Mouse (Mus musculus) limb, embryonic 11.5 days (tissue): Measurements from ENCODE around the gene Papss1. TPM values are rescaled to one million over a fixed set of nuclear protein-coding genes. Genes with fewer than 3 reads are reported as not detected.

Experiments used
- ATAC-seq: fragments of 200-750 bp; cut with Nextera tagmentation; 2 replicates; pipeline ENCODE4 v1.8.0; 2017; ENCODE audit warnings: low read depth; ENCODE audit not compliant: insufficient number of reproducible peaks, low FRiP score, low TSS enrichment
- DNase-seq: peaks from one replicate; pipeline ENCODE4 v3.0.0-alpha.2; 2015; ENCODE audit warnings: low spot score
- H3K27ac ChIP-seq: fragments of 300-500 bp; sonication (generic); replicated peaks from 2 replicates; pipeline ENCODE4 v1.5.1; 2014; ENCODE audit warnings: low read depth, mild to moderate bottlenecking, low read length
- H3K27me3 ChIP-seq: fragments of 300-500 bp; sonication (generic); 2 replicates; pipeline ENCODE4 v1.6.1; 2014; ENCODE audit warnings: mild to moderate bottlenecking, low read length, mixed read lengths; ENCODE audit not compliant: control insufficient read depth, insufficient read depth
- H3K36me3 ChIP-seq: fragments of 300-500 bp; sonication (generic); 2 replicates; pipeline ENCODE4 v1.6.1; 2014; ENCODE audit warnings: mild to moderate bottlenecking, low read length, moderate library complexity, mixed read lengths; ENCODE audit not compliant: control insufficient read depth, insufficient read depth
- H3K4me1 ChIP-seq: fragments of 300-500 bp; sonication (generic); 2 replicates; pipeline ENCODE4 v1.6.1; 2014; ENCODE audit warnings: low read length, mixed read lengths; ENCODE audit not compliant: control insufficient read depth, insufficient read depth
- H3K4me2 ChIP-seq: fragments of 300-500 bp; sonication (generic); 2 replicates; pipeline ENCODE4 v1.6.1; 2014; ENCODE audit warnings: low read depth, mild to moderate bottlenecking, moderate library complexity; ENCODE audit not compliant: severe bottlenecking
- H3K4me3 ChIP-seq: fragments of 300-500 bp; sonication (generic); 2 replicates; pipeline ENCODE4 v1.5.1; 2014; ENCODE audit warnings: low read depth, low read length
- H3K9ac ChIP-seq: fragments of 300-500 bp; sonication (generic); 2 replicates; pipeline ENCODE4 v1.6.1; 2014; ENCODE audit warnings: mild to moderate bottlenecking, low read length
- H3K9me3 ChIP-seq: fragments of 300-500 bp; sonication (generic); 2 replicates; pipeline ENCODE4 v1.6.1; 2016; ENCODE audit warnings: low read length; ENCODE audit not compliant: control insufficient read depth
- WGBS: fragments of 180-500 bp; shearing (Covaris S2); extraction: QIAGEN DNeasy Blood & Tissue Kit; methylation state at CpG from one replicate; pipeline ENCODE4 v1.1.7; 2014; 5-methylcytosine and 5-hydroxymethylcytosine counted together
- polyA plus RNA-seq: library from polyadenylated mRNA; unstranded; fragments of >200 nt; fragmentation: Nextera tagmentation; extraction: Ambion mirVana; gene quantifications from 2 replicates; pipeline ENCODE4 v1.2.1, GENCODE M21; 2014

The Papss1 gene
- polyA plus RNA-seq, 1 experiment from 2014 or later: 107 TPM

GRCm38 (mm10) chr3:131645203-131645602 is 80.6 kb downstream of the Papss1 start:
- ATAC-seq (no peak), DNase-seq (no peak)
- H3K9me3 ChIP-seq: no peaks in the 10 kb centered on the region
- 89% methylated on average over 5 of the region's 5 CpGs for WGBS
- H3K9ac ChIP-seq: no peak overlapping the region
- no peak overlapping the region for H3K4me2 ChIP-seq
- H3K27me3 ChIP-seq: no peaks in the 10 kb centered on the region
- H3K27ac ChIP-seq: no peak overlapping the region
- H3K4me1 ChIP-seq: no peaks in the 10 kb centered on the region
- no peak overlapping the region for H3K4me3 ChIP-seq
- peaks cover 3% of the 10 kb centered on the region; the same call in 1 of the 2 replicates for H3K36me3 ChIP-seq

GRCm38 (mm10) chr3:131654366-131654765 is 89.8 kb downstream of the Papss1 start:
- Histone ChIP-seq H3K9me3 (no peaks in the 10 kb centered on the region), H3K4me3 (no peak overlapping the region), H3K4me1 (no peaks in the 10 kb centered on the region), H3K4me2 (no peak overlapping the region), H3K36me3 (no peaks in the 10 kb centered on the region), H3K9ac (no peak overlapping the region), H3K27me3 (no peaks in the 10 kb centered on the region), H3K27ac (no peak overlapping the region)
- DNase-seq (no peak), ATAC-seq (no peak)
- WGBS: 92% methylated on average over 3 of the region's 3 CpGs

- DNase-seq (no peak), ATAC-seq (no peak)
- H3K4me2 ChIP-seq: no peak overlapping the region
- no peak overlapping the region for H3K4me3 ChIP-seq
- H3K27ac ChIP-seq: no peak overlapping the region
- H3K9me3 ChIP-seq: no peaks in the 10 kb centered on the region
- H3K4me1 ChIP-seq: no peaks in the 10 kb centered on the region
- H3K9ac ChIP-seq: no peak overlapping the region
- no peaks in the 10 kb centered on the region for H3K36me3 ChIP-seq
- 68% methylated on average over 6 of the region's 6 CpGs for WGBS
- no peaks in the 10 kb centered on the region for H3K27me3 ChIP-seq
These were observed 91.5 kb downstream of the Papss1 start for GRCm38 (mm10) chr3:131656032-131656431.

GRCm38 (mm10) chr3:131660126-131660525 is 95.6 kb downstream of the Papss1 start:
- Histone ChIP-seq H3K4me2 (no peak overlapping the region), H3K4me1 (peaks cover 10% of the 10 kb centered on the region), H3K27ac (no peak overlapping the region), H3K4me3 (no peak overlapping the region), H3K9ac (no peak overlapping the region), H3K36me3 (no peaks in the 10 kb centered on the region), H3K9me3 (no peaks in the 10 kb centered on the region), H3K27me3 (no peaks in the 10 kb centered on the region)
- DNase-seq (no peak), ATAC-seq (no peak)

DNA sequence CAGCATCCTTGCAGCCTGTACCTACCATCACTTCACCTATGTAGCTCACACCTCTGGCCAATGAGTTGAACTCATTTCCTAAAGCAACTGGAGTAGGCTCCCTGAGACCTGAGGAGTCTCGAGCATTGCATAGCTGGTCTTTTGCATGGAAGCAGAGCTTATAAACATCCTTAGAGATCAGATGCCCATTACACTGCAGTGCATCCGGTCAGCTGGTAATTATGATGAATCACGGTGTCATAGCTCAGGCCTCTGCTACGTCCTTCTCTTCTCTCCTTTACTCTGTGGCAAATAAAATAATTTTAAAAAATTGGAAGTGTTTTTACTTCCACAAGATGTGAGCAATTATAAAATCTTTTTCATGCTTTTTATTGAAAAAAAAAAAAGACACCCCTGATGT is 96.1 kb downstream of the Papss1 start:
- no peaks in the 10 kb centered on the region for H3K36me3 ChIP-seq
- H3K4me1 ChIP-seq: peaks cover 10% of the 10 kb centered on the region
- no peak overlapping the region for H3K9ac ChIP-seq
- H3K27me3 ChIP-seq: no peaks in the 10 kb centered on the region
- H3K9me3 ChIP-seq: no peaks in the 10 kb centered on the region
- DNase-seq: no peak
- no peak for ATAC-seq
- WGBS: 85% methylated on average over 4 of the region's 4 CpGs
- H3K4me3 ChIP-seq: no peak overlapping the region
- no peak overlapping the region for H3K4me2 ChIP-seq
- H3K27ac ChIP-seq: no peak overlapping the region

- H3K4me3 ChIP-seq: no peak overlapping the region
- no peaks in the 10 kb centered on the region for H3K36me3 ChIP-seq
- no peak overlapping the region for H3K9ac ChIP-seq
- no peaks in the 10 kb centered on the region for H3K27me3 ChIP-seq
- ATAC-seq: no peak
- 80% methylated on average over 5 of the region's 5 CpGs for WGBS
- no peaks in the 10 kb centered on the region for H3K9me3 ChIP-seq
- H3K4me1 ChIP-seq: peaks cover 10% of the 10 kb centered on the region
- no peak for DNase-seq
- H3K4me2 ChIP-seq: no peak overlapping the region
- no peak overlapping the region for H3K27ac ChIP-seq
These were observed 98.1 kb downstream of the Papss1 start for GRCm38 (mm10) chr3:131662589-131663148.

- no peak overlapping the region for H3K9ac ChIP-seq
- no peaks in the 10 kb centered on the region for H3K4me1 ChIP-seq
- 82% methylated on average over 1 of the region's 1 CpGs for WGBS
- H3K4me2 ChIP-seq: no peak overlapping the region
- no peak for ATAC-seq
- no peaks in the 10 kb centered on the region for H3K36me3 ChIP-seq
- no peaks in the 10 kb centered on the region for H3K9me3 ChIP-seq
- H3K4me3 ChIP-seq: no peak overlapping the region
- no peak overlapping the region for H3K27ac ChIP-seq
- no peak for DNase-seq
- H3K27me3 ChIP-seq: no peaks in the 10 kb centered on the region
These were observed 105.3 kb downstream of the Papss1 start for GRCm38 (mm10) chr3:131669910-131670309.

DNA sequence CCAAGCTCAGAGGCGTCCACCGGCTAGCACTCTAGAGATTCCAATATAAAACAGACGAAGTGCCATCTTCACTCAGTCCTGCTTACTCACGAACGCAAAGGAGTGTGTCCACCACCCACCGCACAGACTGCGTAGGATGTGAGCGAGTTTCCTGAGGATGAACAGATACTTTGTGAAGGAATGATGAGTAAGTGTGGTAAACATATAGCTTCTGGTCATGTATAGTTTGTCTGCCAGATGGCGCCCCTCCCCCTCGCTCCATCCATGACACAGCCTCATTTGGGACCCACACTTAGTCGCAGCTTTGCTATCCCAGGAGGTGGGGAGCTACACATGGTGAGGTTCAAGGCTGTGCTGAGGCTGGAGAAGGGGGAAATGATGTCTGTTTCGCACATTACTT is 121.5 kb downstream of the Papss1 start:
- DNase-seq: no peak
- no peak overlapping the region for H3K4me3 ChIP-seq
- no peak overlapping the region for H3K27ac ChIP-seq
- H3K9me3 ChIP-seq: no peaks in the 10 kb centered on the region
- H3K36me3 ChIP-seq: no peaks in the 10 kb centered on the region
- ATAC-seq: no peak
- no peaks in the 10 kb centered on the region for H3K27me3 ChIP-seq
- 84% methylated on average over 12 of the region's 12 CpGs for WGBS
- H3K9ac ChIP-seq: no peak overlapping the region
- no peaks in the 10 kb centered on the region for H3K4me1 ChIP-seq
- no peak overlapping the region for H3K4me2 ChIP-seq

GRCm38 (mm10) chr3:131689949-131690348 is 125.4 kb downstream of the Papss1 start:
- WGBS: 83% methylated on average over 11 of the region's 11 CpGs
- Histone ChIP-seq H3K4me2 (no peak overlapping the region), H3K36me3 (no peaks in the 10 kb centered on the region), H3K27ac (no peak overlapping the region), H3K9ac (no peak overlapping the region), H3K4me3 (no peak overlapping the region), H3K27me3 (no peaks in the 10 kb centered on the region), H3K9me3 (no peaks in the 10 kb centered on the region), H3K4me1 (no peaks in the 10 kb centered on the region)
- no peak for ATAC-seq
- no peak for DNase-seq
